Comparison of ENCODE assay signal across 8 mouse cellular contexts in the genomic region with DNA sequence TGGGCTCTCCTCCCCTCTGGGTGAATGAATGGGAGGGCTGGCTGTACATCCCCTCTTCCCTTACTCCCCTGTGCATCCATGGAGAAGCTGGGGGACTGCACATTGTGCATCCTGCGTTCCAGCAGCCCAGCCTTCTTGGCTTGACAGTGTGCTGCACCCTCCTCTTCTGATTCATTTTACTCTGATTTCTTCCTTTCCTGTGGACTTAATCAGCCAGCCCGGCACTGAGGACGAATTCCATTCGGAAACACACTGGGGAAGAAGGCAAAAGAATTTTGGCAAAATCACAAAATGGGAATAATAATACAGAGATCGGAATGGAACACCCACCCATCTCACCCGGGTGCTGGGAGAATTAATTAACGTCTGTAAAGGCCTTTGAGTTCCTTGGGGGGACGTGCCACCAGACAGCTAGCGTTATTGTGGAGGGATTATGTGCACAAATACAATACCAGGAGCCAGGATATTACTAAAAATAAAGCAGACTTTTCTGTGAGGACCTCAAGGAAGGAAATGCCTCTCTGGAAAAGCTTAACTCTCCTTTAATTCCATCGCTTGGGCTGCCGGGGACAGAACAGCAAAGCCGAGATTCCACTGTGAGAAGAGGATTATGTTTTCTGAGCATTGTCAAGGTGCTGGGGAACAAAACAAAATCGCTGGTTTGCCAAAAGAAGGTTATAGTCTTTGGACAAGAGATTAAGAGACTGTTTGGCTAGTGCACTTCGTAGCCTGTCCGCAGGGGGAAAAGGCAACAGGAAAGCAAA. TPM values are rescaled to one million over a fixed set of nuclear protein-coding genes. Genes with fewer than 3 reads are reported as not detected.
DNase-seq lines count a peak whose midpoint lies in the region; ATAC-seq and TF ChIP-seq lines count a peak whose summit lies in the region.

No protein-coding gene starts in this region.

- WGBS in intestine, postnatal 0 days, result 24% methylated on average over 15 of the region's 15 CpGs
- 4% methylated on average over 15 of the region's 15 CpGs for WGBS in midbrain, embryonic 11.5 days

- no peak overlapping the region for H3K4me3 ChIP-seq in intestine, postnatal 0 days (ENCODE audit: low read depth, low read length)
- peak overlapping the region; percentile 19 for H3K4me3 ChIP-seq in midbrain, embryonic 11.5 days (ENCODE audit: low read depth, low read length)

- H3K9me3 ChIP-seq in intestine, postnatal 0 days (ENCODE audit: control insufficient read depth), result no peaks in the 10 kb centered on the region
- peaks cover 3% of the 10 kb centered on the region; the same call in 1 of the 2 replicates for H3K9me3 ChIP-seq in midbrain, embryonic 11.5 days (ENCODE audit: control insufficient read depth, low read length)

- TF ChIP-seq POLR2A in brain, embryonic 14.5 days (IDR thresholded peaks at IDR 0.05; ENCODE audit: borderline replicate concordance, extremely low read depth, insufficient read depth, insufficient read length, poor library complexity, severe bottlenecking), result no peak

- peak; percentile 7; the same call in 1 of the 2 replicates for TF ChIP-seq CTCF in brain, embryonic 14.5 days (IDR thresholded peaks at IDR 0.05; ENCODE audit: borderline replicate concordance, extremely low read depth, insufficient read depth, insufficient read length)
- peak; percentile 25; the same call in 1 of the 2 replicates for TF ChIP-seq CTCF in intestine, postnatal 0 days (IDR thresholded peaks at IDR 0.05; ENCODE audit: low read depth)

- peak overlapping the region; percentile 50 for H3K27ac ChIP-seq in intestine, postnatal 0 days (ENCODE audit: low read depth, low read length)
- H3K27ac ChIP-seq in midbrain, embryonic 11.5 days (ENCODE audit: low read depth, low read length), result peak overlapping the region; percentile 77

- no peak overlapping the region for H3K9ac ChIP-seq in intestine, postnatal 0 days (ENCODE audit: low read depth, low read length)
- H3K9ac ChIP-seq in midbrain, embryonic 11.5 days (ENCODE audit: low read length), result peak overlapping the region; percentile 39

- H3K4me1 ChIP-seq in intestine, postnatal 0 days (replicated peaks; ENCODE audit: control insufficient read depth, insufficient read depth, low read length), result no peaks in the 10 kb centered on the region; the same call in 1 of the 2 replicates
- H3K4me1 ChIP-seq in midbrain, embryonic 11.5 days (ENCODE audit: control insufficient read depth, insufficient read depth, low read length), result peaks cover 20% of the 10 kb centered on the region

- no peak for DNase-seq in frontal cortex, postnatal 25 days (ENCODE audit: low spot score in 2 of 2)
- peak; percentile 88 for DNase-seq in brain, embryonic 14.5 days (ENCODE audit: low read depth)
- DNase-seq in heart, adult 18-20 months, result peak; percentile 63 to 70
- DNase-seq in midbrain, embryonic 11.5 days (ENCODE audit: low spot score, missing footprints), result peak; percentile 91
- no peak for DNase-seq in spleen, adult 12 weeks (ENCODE audit: low spot score)
- DNase-seq in testis, postnatal 10 days (ENCODE audit: low spot score), result no peak

- ATAC-seq in frontal cortex, adult (ENCODE audit: low TSS enrichment), result peak; percentile 68
- ATAC-seq in intestine, postnatal 0 days, result no peak
- peak; percentile 79 for ATAC-seq in midbrain, embryonic 11.5 days (ENCODE audit: low FRiP score)

- H3K27me3 ChIP-seq in intestine, postnatal 0 days (replicated peaks; ENCODE audit: control insufficient read depth, insufficient read depth, low read length), result no peaks in the 10 kb centered on the region
- peaks cover 6% of the 10 kb centered on the region for H3K27me3 ChIP-seq in midbrain, embryonic 11.5 days (ENCODE audit: control insufficient read depth, insufficient read depth, low read length)

- H3K4me2 ChIP-seq in intestine, postnatal 0 days (replicated peaks; ENCODE audit: low read depth), result peak overlapping the region; percentile 51
- H3K4me2 ChIP-seq in midbrain, embryonic 11.5 days, result peak overlapping the region; percentile 50

- no peaks in the 10 kb centered on the region for H3K36me3 ChIP-seq in intestine, postnatal 0 days (ENCODE audit: control insufficient read depth, insufficient read depth)
- H3K36me3 ChIP-seq in midbrain, embryonic 11.5 days (ENCODE audit: control insufficient read depth, insufficient read depth, low read length), result no peaks in the 10 kb centered on the region

RNA-seq across cellular contexts. Expression of gene Spry1, which starts 53.6 kb away (rescaled TPM):
- polyA plus RNA-seq in brain, embryonic 14.5 days (2012; rRNA removed), result 17.8 and 20.2 TPM in 2 replicates
- 10 to 100 TPM; 22.8 to 25.3 TPM for total RNA-seq in heart, adult 18-20 months (2021)
- polyA plus RNA-seq in intestine, postnatal 0 days (2015; fragmentation: Nextera tagmentation; extraction: Ambion mirVana), result 7.9 and 9.2 TPM in 2 replicates
- 10.0 and 10.3 TPM in 2 replicates for polyA plus RNA-seq in midbrain, embryonic 11.5 days (2014; fragmentation: Nextera tagmentation; extraction: Ambion mirVana)

Comparison
In these comparisons a context has a peak if more than half of its experiments do, and no peak if none do; other contexts are left out.
1. DNase-seq: peak in brain, embryonic 14.5 days (single experiment), heart, adult 18-20 months (2 of 2) and midbrain, embryonic 11.5 days (single experiment); none in frontal cortex, postnatal 25 days (0 of 2), spleen, adult 12 weeks (single experiment) and testis, postnatal 10 days (single experiment).